Mouse (Mus musculus) neural tube, embryonic 11.5 days (tissue): ENCODE results near the gene Rasgef1b. TPM values are rescaled to one million over a fixed set of nuclear protein-coding genes. Genes with fewer than 3 reads are reported as not detected.

Experiments
- ATAC-seq: fragments of 200-750 bp; cut with Nextera tagmentation; 2 replicates; pipeline ENCODE4 v1.8.0; 2017; ENCODE audit warnings: moderate number of reproducible peaks, mild to moderate bottlenecking, moderate TSS enrichment, moderate library complexity; ENCODE audit not compliant: insufficient read depth, low FRiP score, low TSS enrichment
- DNase-seq: peaks from one replicate; pipeline ENCODE4 v3.0.0-alpha.2; 2015; ENCODE audit warnings: low spot score
- H3K27ac ChIP-seq: fragments of 300-500 bp; sonication (generic); 2 replicates; pipeline ENCODE4 v1.5.1; 2014; ENCODE audit warnings: low read depth, mild to moderate bottlenecking, low read length
- H3K27me3 ChIP-seq: fragments of 300-500 bp; sonication (generic); 2 replicates; pipeline ENCODE4 v1.6.1; 2014; ENCODE audit warnings: mild to moderate bottlenecking, low read length, mixed read lengths; ENCODE audit not compliant: control insufficient read depth, insufficient read depth
- H3K36me3 ChIP-seq: fragments of 300-500 bp; sonication (generic); 2 replicates; pipeline ENCODE4 v1.6.1; 2014; ENCODE audit warnings: mild to moderate bottlenecking, low read length, moderate library complexity, mixed read lengths; ENCODE audit not compliant: control insufficient read depth, insufficient read depth
- H3K4me1 ChIP-seq: fragments of 300-500 bp; sonication (generic); 2 replicates; pipeline ENCODE4 v1.6.1; 2014; ENCODE audit warnings: low read length, mixed read lengths; ENCODE audit not compliant: control insufficient read depth, insufficient read depth
- H3K4me2 ChIP-seq: fragments of 300-500 bp; sonication (generic); 2 replicates; pipeline ENCODE4 v1.6.1; 2014; ENCODE audit warnings: low read depth, mild to moderate bottlenecking, moderate library complexity
- H3K4me3 ChIP-seq: fragments of 300-500 bp; sonication (generic); 2 replicates; pipeline ENCODE4 v1.5.1; 2014; ENCODE audit warnings: low read depth, low read length
- H3K9ac ChIP-seq: fragments of 300-500 bp; sonication (generic); 2 replicates; pipeline ENCODE4 v1.6.1; 2014; ENCODE audit warnings: mild to moderate bottlenecking, low read length
- H3K9me3 ChIP-seq: fragments of 300-500 bp; sonication (generic); 2 replicates; pipeline ENCODE4 v1.6.1; 2016; ENCODE audit warnings: low read length; ENCODE audit not compliant: control insufficient read depth
- WGBS: fragments of 180-500 bp; shearing (Covaris S2); extraction: QIAGEN DNeasy Blood & Tissue Kit; methylation state at CpG from one replicate; pipeline ENCODE4 v1.1.7; 2014; 5-methylcytosine and 5-hydroxymethylcytosine counted together
- polyA plus RNA-seq: library from polyadenylated mRNA; unstranded; fragments of >200 nt; fragmentation: Nextera tagmentation; extraction: Ambion mirVana; gene quantifications from 2 replicates; pipeline ENCODE4 v1.2.1, GENCODE M21; 2014

Gene Rasgef1b
- polyA plus RNA-seq, 1 experiment from 2014 or later, result 20.7 TPM

- no peaks in the 10 kb centered on the region for H3K4me1 ChIP-seq
- no peak overlapping the region for H3K9ac ChIP-seq
- H3K36me3 ChIP-seq, result no peaks in the 10 kb centered on the region
- no peak overlapping the region for H3K4me2 ChIP-seq
- no peak for ATAC-seq
- H3K9me3 ChIP-seq, result no peaks in the 10 kb centered on the region
- H3K27ac ChIP-seq, result no peak overlapping the region
- whole genome bisulfite sequencing, result 87% methylated on average over 4 of the region's 4 CpGs
- H3K27me3 ChIP-seq, result no peaks in the 10 kb centered on the region
- no peak for DNase-seq
- no peak overlapping the region for H3K4me3 ChIP-seq
Observed at GRCm38 (mm10) chr5:99288262-99288661, 440.6 kb downstream of the Rasgef1b start.

DNA sequence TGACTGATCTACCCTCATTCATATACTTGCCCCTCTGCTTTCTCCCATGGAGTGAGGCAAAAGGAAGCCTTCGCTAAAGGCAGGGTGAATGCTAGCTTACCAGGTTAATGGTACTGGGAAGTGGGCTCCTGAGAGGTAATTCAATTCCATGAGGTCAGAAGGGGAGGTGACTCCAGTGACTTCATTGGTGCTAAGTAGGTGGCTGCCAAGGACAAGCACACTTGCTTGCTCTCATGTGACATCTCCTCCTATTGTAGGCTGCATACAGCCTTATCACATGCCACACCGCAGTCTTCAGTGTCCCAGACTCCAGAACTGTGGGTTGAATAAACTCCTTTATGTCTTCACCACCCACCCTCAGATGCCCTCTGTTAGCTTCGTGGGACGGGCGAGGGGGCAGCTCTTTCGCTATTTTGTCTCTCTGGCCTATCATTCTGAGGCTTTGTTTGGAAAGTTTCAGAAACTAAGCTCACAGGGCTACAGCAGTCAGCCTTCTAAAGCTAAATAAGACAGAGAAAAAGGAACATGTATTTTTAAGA is 441.1 kb downstream of the Rasgef1b start:
- H3K4me1 ChIP-seq, result no peaks in the 10 kb centered on the region
- no peak overlapping the region for H3K9ac ChIP-seq
- no peaks in the 10 kb centered on the region for H3K27me3 ChIP-seq
- no peaks in the 10 kb centered on the region for H3K9me3 ChIP-seq
- no peaks in the 10 kb centered on the region for H3K36me3 ChIP-seq
- no peak for DNase-seq
- ATAC-seq, result no peak
- no peak overlapping the region for H3K4me2 ChIP-seq
- WGBS, result 92% methylated on average over 6 of the region's 6 CpGs
- H3K27ac ChIP-seq, result no peak overlapping the region
- no peak overlapping the region for H3K4me3 ChIP-seq

- Histone ChIP-seq H3K27me3 (no peaks in the 10 kb centered on the region), H3K9ac (no peak overlapping the region), H3K4me3 (no peak overlapping the region), H3K9me3 (no peaks in the 10 kb centered on the region), H3K4me2 (no peak overlapping the region), H3K4me1 (no peaks in the 10 kb centered on the region), H3K27ac (no peak overlapping the region), H3K36me3 (no peaks in the 10 kb centered on the region)
- no peak for DNase-seq
- no peak for ATAC-seq
- WGBS, result 92% methylated on average over 6 of the region's 6 CpGs
Observed at GRCm38 (mm10) chr5:99286575-99286974, 442.3 kb downstream of the Rasgef1b start.

- Histone ChIP-seq H3K27ac (no peak overlapping the region), H3K4me3 (no peak overlapping the region), H3K9ac (no peak overlapping the region), H3K36me3 (no peaks in the 10 kb centered on the region), H3K9me3 (no peaks in the 10 kb centered on the region), H3K27me3 (no peaks in the 10 kb centered on the region), H3K4me2 (no peak overlapping the region), H3K4me1 (no peaks in the 10 kb centered on the region)
- DNase-seq (no peak), ATAC-seq (no peak)
- WGBS, result 92% methylated on average over 6 of the region's 6 CpGs
Observed at GRCm38 (mm10) chr5:99286024-99286423, 442.8 kb downstream of the Rasgef1b start.

- H3K9ac ChIP-seq, result no peak overlapping the region
- 97% methylated on average over 7 of the region's 7 CpGs for WGBS
- H3K4me1 ChIP-seq, result no peaks in the 10 kb centered on the region
- H3K9me3 ChIP-seq, result no peaks in the 10 kb centered on the region
- no peak overlapping the region for H3K4me2 ChIP-seq
- no peaks in the 10 kb centered on the region for H3K27me3 ChIP-seq
- H3K4me3 ChIP-seq, result no peak overlapping the region
- H3K27ac ChIP-seq, result no peak overlapping the region
- ATAC-seq (no peak), DNase-seq (no peak)
- H3K36me3 ChIP-seq, result no peaks in the 10 kb centered on the region
Observed at GRCm38 (mm10) chr5:99284369-99284768, 444.5 kb downstream of the Rasgef1b start.

DNA sequence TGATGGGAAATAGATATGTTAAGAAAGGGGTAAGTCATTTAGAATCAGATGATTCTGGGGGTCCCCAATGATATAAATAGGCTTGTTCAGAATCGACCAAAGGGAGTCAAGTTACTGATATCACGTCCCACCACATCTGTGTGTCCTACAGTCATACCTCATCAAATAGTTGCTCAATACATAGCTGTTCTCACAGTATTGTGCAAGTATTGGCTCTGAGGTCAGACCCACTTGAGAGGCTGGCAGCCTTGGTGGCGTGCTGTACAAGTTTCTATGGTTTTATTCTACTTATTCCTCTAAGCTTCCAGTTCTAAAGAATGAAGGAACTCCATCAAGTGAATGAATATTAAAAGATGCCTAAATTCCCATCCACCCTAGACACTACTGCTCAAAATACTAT is 445.2 kb downstream of the Rasgef1b start:
- Histone ChIP-seq H3K4me1 (no peaks in the 10 kb centered on the region), H3K4me2 (no peak overlapping the region), H3K9me3 (no peaks in the 10 kb centered on the region), H3K4me3 (no peak overlapping the region), H3K36me3 (no peaks in the 10 kb centered on the region), H3K27me3 (no peaks in the 10 kb centered on the region), H3K9ac (no peak overlapping the region), H3K27ac (no peak overlapping the region)
- DNase-seq (no peak), ATAC-seq (no peak)
- 85% methylated on average over 3 of the region's 3 CpGs for WGBS

- no peak for DNase-seq
- no peaks in the 10 kb centered on the region for H3K27me3 ChIP-seq
- H3K9ac ChIP-seq, result no peak overlapping the region
Observed at GRCm38 (mm10) chr5:99280536-99280935, 448.3 kb downstream of the Rasgef1b start.

DNA sequence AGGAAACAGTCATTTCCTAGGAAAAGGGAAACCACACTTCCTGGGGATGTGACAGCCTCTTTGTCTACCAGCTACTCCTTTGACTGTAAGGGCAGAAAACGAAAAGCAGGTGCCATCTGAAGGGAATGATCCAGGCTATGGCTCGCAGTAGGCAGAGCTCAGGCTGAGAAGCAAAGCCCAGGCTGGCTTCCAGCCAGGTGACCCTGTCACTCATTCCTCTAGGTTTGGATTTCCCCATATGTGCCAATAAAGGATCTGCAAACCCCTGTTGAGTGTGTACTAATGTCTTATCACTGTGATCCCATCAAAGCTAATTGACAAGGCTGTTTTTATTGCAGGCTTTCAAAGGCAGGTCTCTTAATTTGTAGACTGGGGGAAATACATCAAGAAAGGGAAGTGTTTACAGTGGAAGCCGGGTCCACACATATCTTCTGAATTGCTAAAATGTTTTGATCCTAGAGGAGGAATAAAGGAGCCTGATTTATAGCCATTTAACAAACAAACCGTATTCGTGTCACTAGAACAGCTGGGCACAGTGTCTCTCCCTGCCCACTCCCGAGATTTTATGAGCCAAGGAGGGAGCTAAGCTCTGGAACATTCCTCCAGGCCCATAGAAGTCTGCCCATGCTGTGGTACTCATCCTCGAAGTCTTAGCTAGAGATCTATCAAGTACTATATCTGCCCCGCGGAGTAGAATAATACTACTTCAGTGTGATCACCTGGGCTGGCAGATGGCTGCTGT is 449.7 kb downstream of the Rasgef1b start:
- H3K4me3 ChIP-seq, result no peak overlapping the region
- no peak overlapping the region for H3K27ac ChIP-seq
- no peaks in the 10 kb centered on the region for H3K4me1 ChIP-seq
- H3K27me3 ChIP-seq, result no peaks in the 10 kb centered on the region
- H3K36me3 ChIP-seq, result no peaks in the 10 kb centered on the region
- no peak overlapping the region for H3K4me2 ChIP-seq
- H3K9me3 ChIP-seq, result no peaks in the 10 kb centered on the region
- DNase-seq (no peak), ATAC-seq (no peak)
- WGBS, result 56% methylated on average over 9 of the region's 9 CpGs
- no peak overlapping the region for H3K9ac ChIP-seq

More at GRCm38 (mm10) chr5:99280536-99280935, 448.3 kb downstream of the Rasgef1b start:
- Histone ChIP-seq H3K4me2 (no peak overlapping the region), H3K9me3 (no peaks in the 10 kb centered on the region), H3K4me3 (no peak overlapping the region), H3K4me1 (no peaks in the 10 kb centered on the region), H3K27ac (no peak overlapping the region), H3K36me3 (no peaks in the 10 kb centered on the region)
- ATAC-seq, result no peak
- 86% methylated on average over 5 of the region's 5 CpGs for WGBS

DNA sequence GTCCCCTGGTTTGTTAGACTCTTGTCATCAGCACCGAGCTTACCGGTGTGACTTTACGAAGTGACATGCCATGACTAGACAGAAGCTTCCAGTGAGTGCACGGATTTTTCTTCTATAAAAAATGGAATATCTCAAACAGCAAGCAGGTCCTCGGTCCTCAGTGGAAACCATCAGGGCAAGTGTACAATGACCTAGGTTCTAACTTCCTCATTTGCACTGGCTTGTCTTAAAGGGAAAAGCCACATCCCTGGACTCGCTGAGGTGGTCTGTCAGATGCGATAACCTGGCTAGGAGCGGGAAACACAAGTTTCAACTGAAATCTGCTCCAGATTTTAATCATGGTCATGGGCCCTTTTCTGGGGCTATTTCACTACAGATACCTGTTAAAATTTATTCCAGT is 450.5 kb downstream of the Rasgef1b start:
- ATAC-seq (no peak), DNase-seq (no peak)
- H3K27ac ChIP-seq, result no peak overlapping the region
- H3K4me3 ChIP-seq, result no peak overlapping the region
- no peaks in the 10 kb centered on the region for H3K4me1 ChIP-seq
- WGBS, result 90% methylated on average over 8 of the region's 8 CpGs
- no peak overlapping the region for H3K9ac ChIP-seq
- no peaks in the 10 kb centered on the region for H3K36me3 ChIP-seq
- no peaks in the 10 kb centered on the region for H3K27me3 ChIP-seq
- H3K4me2 ChIP-seq, result no peak overlapping the region
- no peaks in the 10 kb centered on the region for H3K9me3 ChIP-seq
